In genomic region chr1:161999882-162000371, GRCm38 (mm10) we compare ENCODE assay signal across 8 mouse cellular contexts. TPM values are rescaled to one million over a fixed set of nuclear protein-coding genes. Genes with fewer than 3 reads are reported as not detected.
DNase-seq lines count a peak whose midpoint lies in the region; ATAC-seq and TF ChIP-seq lines count a peak whose summit lies in the region.

No protein-coding gene starts in this region.

- no peaks in the 10 kb centered on the region for H3K9me3 ChIP-seq in MEL (replicated peaks; ENCODE audit: insufficient read depth, low read length)
- no peaks in the 10 kb centered on the region for H3K9me3 ChIP-seq in forebrain, embryonic 12.5 days
- no peaks in the 10 kb centered on the region for H3K9me3 ChIP-seq in neural tube, embryonic 14.5 days (ENCODE audit: control insufficient read depth, low read length)

- TF ChIP-seq EP300 in MEL (IDR thresholded peaks at IDR 0.05; ENCODE audit: low read depth in 1 of 2, low read length in 2 of 2), result no peak

- no peaks in the 10 kb centered on the region for H3K36me3 ChIP-seq in MEL (ENCODE audit: control insufficient read depth in 1 of 2, insufficient read depth in 2 of 2, low read length in 2 of 2)
- no peaks in the 10 kb centered on the region for H3K36me3 ChIP-seq in forebrain, embryonic 12.5 days (replicated peaks)
- H3K36me3 ChIP-seq in neural tube, embryonic 14.5 days (ENCODE audit: control insufficient read depth, insufficient read depth, low read length), result no peaks in the 10 kb centered on the region

- TF ChIP-seq RAD21 in MEL (IDR thresholded peaks at IDR 0.05; ENCODE audit: low read depth, low read length), result peak; percentile 66

- TF ChIP-seq POLR2A in MEL (IDR thresholded peaks at IDR 0.05; ENCODE audit: control insufficient read depth in 1 of 2, insufficient read depth in 1 of 2, low read depth in 1 of 2, low read length in 2 of 2, poor library complexity in 1 of 2), result no peak
- TF ChIP-seq POLR2A in lung, adult 2 months (IDR thresholded peaks at IDR 0.05; ENCODE audit: borderline replicate concordance, extremely low read depth, low read depth, low read length), result no peak

- TF ChIP-seq CTCF in MEL (IDR thresholded peaks at IDR 0.05 in 2 of 3, conservative IDR thresholded peaks at IDR 0.05 in 1 of 3; ENCODE audit: control insufficient read depth in 1 of 3, insufficient read depth in 1 of 3, low read depth in 2 of 3, low read length in 3 of 3, poor library complexity in 1 of 3, severe bottlenecking in 1 of 3), result peak; percentile 13 to 73 (median 68); a peak in 4 of 6 replicates
- TF ChIP-seq CTCF in lung, adult 2 months (IDR thresholded peaks at IDR 0.05; ENCODE audit: insufficient read depth, low read length), result no peak

- peak overlapping the region; percentile 39; the same call in 1 of the 2 replicates for H3K9ac ChIP-seq in MEL (ENCODE audit: control insufficient read depth, low read depth, low read length, poor library complexity, severe bottlenecking)
- no peak overlapping the region for H3K9ac ChIP-seq in forebrain, embryonic 12.5 days
- H3K9ac ChIP-seq in neural tube, embryonic 14.5 days (replicated peaks; ENCODE audit: low read depth, low read length), result 0 out of 2 replicates have a peak overlapping the region, but pooled peaks have one; percentile 3

- DNase-seq in MEL (ENCODE audit: low read depth, low spot score), result peak; percentile 78
- peak; percentile 45 for DNase-seq in c-Kit-positive CD71-positive TER-119-negative erythroid progenitor cells, embryonic 14.5 days (ENCODE audit: low read depth)
- peak; percentile 29 to 70 for DNase-seq in heart, postnatal 14 days
- DNase-seq in layer of hippocampus, adult 11-12 months (ENCODE audit: low spot score), result peak; percentile 79
- peak; percentile 46 for DNase-seq in lung, adult 2 months
- no peak for DNase-seq in ovary, adult 18-20 months (ENCODE audit: low spot score)

- 0 out of 4 replicates have a peak overlapping the region, but pooled peaks of 1 of the 2 experiments have one; percentile 4 for H3K4me3 ChIP-seq in MEL (ENCODE audit: control insufficient read depth in 1 of 2, insufficient read depth in 1 of 2, low read depth in 2 of 2, low read length in 2 of 2)
- no peak overlapping the region for H3K4me3 ChIP-seq in forebrain, embryonic 12.5 days (replicated peaks)
- H3K4me3 ChIP-seq in lung, adult 2 months (replicated peaks; ENCODE audit: extremely low read depth, low read depth, low read length), result peak overlapping the region; percentile 39
- H3K4me3 ChIP-seq in neural tube, embryonic 14.5 days (ENCODE audit: low read depth, low read length), result no peak overlapping the region

- WGBS in forebrain, embryonic 12.5 days, result 0% methylated on average over 4 of the region's 4 CpGs
- 6% methylated on average over 4 of the region's 4 CpGs for WGBS in lung, adult 2 months
- 0% methylated on average over 4 of the region's 4 CpGs for WGBS in neural tube, embryonic 14.5 days

- peak; percentile 86 for ATAC-seq in forebrain, embryonic 12.5 days (ENCODE audit: low FRiP score)
- ATAC-seq in neural tube, embryonic 14.5 days (ENCODE audit: low read depth), result peak; percentile 92

- no peaks in the 10 kb centered on the region for H3K4me1 ChIP-seq in MEL (ENCODE audit: control insufficient read depth in 1 of 2, insufficient read depth in 2 of 2, low read length in 2 of 2)
- peaks cover 29% of the 10 kb centered on the region for H3K4me1 ChIP-seq in forebrain, embryonic 12.5 days
- peaks cover 9% of the 10 kb centered on the region for H3K4me1 ChIP-seq in lung, adult 2 months (ENCODE audit: control insufficient read depth, insufficient read depth, low read length)
- peaks cover 19% of the 10 kb centered on the region for H3K4me1 ChIP-seq in neural tube, embryonic 14.5 days (ENCODE audit: control insufficient read depth, insufficient read depth, low read length)

- H3K4me2 ChIP-seq in forebrain, embryonic 12.5 days, result peak overlapping the region; percentile 35; the same call in 1 of the 2 replicates
- H3K4me2 ChIP-seq in neural tube, embryonic 14.5 days (ENCODE audit: low read depth, low read length), result peak overlapping the region; percentile 16; the same call in 1 of the 2 replicates

- intact Hi-C loops in heart, postnatal 14 days (cut with DNase I), result loop anchor here (2.0 to 10.0 kb wide), 3 partner anchors 95 to 313 kb away; no protein-coding TSS in a partner anchor

- H3K79me2 ChIP-seq in MEL (ENCODE audit: control insufficient read depth, insufficient read depth, low read length, poor library complexity), result no peaks in the 10 kb centered on the region

- H3K27me3 ChIP-seq in MEL (ENCODE audit: control insufficient read depth in 1 of 2, insufficient read depth in 2 of 2, low read length in 2 of 2), result no peaks in the 10 kb centered on the region; a peak in 3 of 4 replicates
- 0 out of 2 replicates have a peak, but pooled peaks cover 5% of the 10 kb centered on the region for H3K27me3 ChIP-seq in forebrain, embryonic 12.5 days
- H3K27me3 ChIP-seq in neural tube, embryonic 14.5 days (ENCODE audit: control insufficient read depth, insufficient read depth, low read length), result no peaks in the 10 kb centered on the region

- H3K27ac ChIP-seq in MEL (ENCODE audit: control insufficient read depth, low read depth, low read length), result no peak overlapping the region
- H3K27ac ChIP-seq in forebrain, embryonic 12.5 days, result peak overlapping the region; percentile 84
- peak overlapping the region; percentile 74 for H3K27ac ChIP-seq in neural tube, embryonic 14.5 days (ENCODE audit: low read depth, low read length)

TF ChIP-seq in MEL, 35 proteins besides CTCF, POLR2A, EP300 and RAD21:
- TF ChIP-seq SMC3 (IDR thresholded peaks at IDR 0.05; ENCODE audit: low read depth, low read length), result peak; percentile 70
- no peak for TF ChIP-seq ETS1 (IDR thresholded peaks at IDR 0.05; ENCODE audit: low read depth, low read length)
- no peak for TF ChIP-seq POLR2AphosphoS2 (IDR thresholded peaks at IDR 0.05; ENCODE audit: low read length)
- peak; percentile 70 for TF ChIP-seq ZNF384 (IDR thresholded peaks at IDR 0.05; ENCODE audit: low read depth, low read length)
- peak; percentile 38; the same call in 1 of the 2 replicates for TF ChIP-seq ZC3H11A (IDR thresholded peaks at IDR 0.05; ENCODE audit: low read depth, low read length)

RNA-seq across cellular contexts. Expression of gene 4930558K02Rik, which starts 20.5 kb away (rescaled TPM):
- not detected in 2 replicates for total RNA-seq in MEL (2012; rRNA removed)
- not detected for polyA plus RNA-seq in MEL (2012; ENCODE audit: insufficient read depth in 1 of 2, insufficient read length in 2 of 2, low read depth in 1 of 2, low replicate concordance in 2 of 2, missing spikeins in 1 of 2)
- polyA plus RNA-seq in forebrain, embryonic 12.5 days (2016; fragmentation: Nextera tagmentation; extraction: Ambion mirVana), result not detected in 2 replicates
- total RNA-seq in heart, postnatal 14 days (2021), result not detected
- polyA plus RNA-seq in lung, adult 2 months (2012; rRNA removed), result not detected in 2 replicates
- polyA plus RNA-seq in neural tube, embryonic 14.5 days (2014; fragmentation: Nextera tagmentation; extraction: Ambion mirVana), result 0.20 TPM in 1 of 2 replicates, not detected in the other

RNA-seq across cellular contexts. Expression of gene Pigc, which starts 30.9 kb away (rescaled TPM):
- total RNA-seq in MEL (2012; rRNA removed), result 4.1 and 4.2 TPM in 2 replicates
- polyA plus RNA-seq in MEL (2012; ENCODE audit: insufficient read depth in 1 of 2, insufficient read length in 2 of 2, low read depth in 1 of 2, low replicate concordance in 2 of 2, missing spikeins in 1 of 2), result 1 to 10 TPM in 1 of 2 experiments, not detected in 1; 9.8 TPM
- 29.1 and 29.4 TPM in 2 replicates for polyA plus RNA-seq in forebrain, embryonic 12.5 days (2016; fragmentation: Nextera tagmentation; extraction: Ambion mirVana)
- 10 to 100 TPM; 17.6 to 21.6 TPM for total RNA-seq in heart, postnatal 14 days (2021)
- polyA plus RNA-seq in lung, adult 2 months (2012; rRNA removed), result 12.8 and 21.7 TPM in 2 replicates
- 32.8 and 35.4 TPM in 2 replicates for polyA plus RNA-seq in neural tube, embryonic 14.5 days (2014; fragmentation: Nextera tagmentation; extraction: Ambion mirVana)
